Mouse (Mus musculus): ENCODE measurements around the gene Neurl3. TPM values are rescaled to one million over a fixed set of nuclear protein-coding genes. Genes with fewer than 3 reads are reported as not detected.

Gene Neurl3
- polyA plus RNA-seq, 1 experiment from 2014 or later: 2.0 TPM

- peaks cover 17% of the 10 kb centered on the region for H3K27me3 ChIP-seq
- H3K4me3 ChIP-seq: no peak overlapping the region
- H3K9me3 ChIP-seq: no peaks in the 10 kb centered on the region
- H3K9ac ChIP-seq: no peak overlapping the region
- WGBS: 91% methylated on average over 8 of the region's 8 CpGs
- no peaks in the 10 kb centered on the region for H3K36me3 ChIP-seq
- no peak overlapping the region for H3K4me2 ChIP-seq (replicated peaks)
- no peak overlapping the region for H3K27ac ChIP-seq
- no peaks in the 10 kb centered on the region for H3K4me1 ChIP-seq
- no peak for ATAC-seq (ENCODE audit: low FRiP score, low read depth)
Observed at GRCm38 (mm10) chr1:36293470-36293869, 19.0 kb upstream of the Neurl3 start.

DNA sequence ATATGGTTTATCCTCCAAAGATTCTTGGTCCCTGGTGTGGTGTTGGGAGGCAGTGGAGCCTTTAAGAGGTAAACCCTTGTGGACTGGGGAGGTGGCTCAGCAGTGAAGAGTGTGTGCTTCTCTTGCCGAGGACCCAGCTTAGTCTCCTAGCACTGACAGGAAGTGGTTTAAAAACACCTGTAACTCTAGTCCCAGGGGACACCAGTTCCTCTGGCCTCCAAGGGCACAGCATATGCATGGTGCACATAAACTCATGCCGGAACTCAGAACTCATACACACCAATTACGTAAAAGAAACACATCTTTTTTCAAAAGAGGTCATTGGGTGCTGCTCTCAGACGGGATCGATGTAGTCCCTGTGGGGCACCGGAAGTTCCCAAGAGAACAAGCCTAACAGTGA lies 7.4 kb upstream of the Neurl3 start:
- Histone ChIP-seq H3K9ac (no peak overlapping the region), H3K27me3 (no peaks in the 10 kb centered on the region), H3K4me2 (replicated peaks) (no peak overlapping the region), H3K4me3 (no peak overlapping the region), H3K27ac (no peak overlapping the region), H3K4me1 (no peaks in the 10 kb centered on the region), H3K9me3 (no peaks in the 10 kb centered on the region), H3K36me3 (no peaks in the 10 kb centered on the region)
- 88% methylated on average over 6 of the region's 6 CpGs for WGBS
- ATAC-seq (ENCODE audit: low FRiP score, low read depth): no peak

DNA sequence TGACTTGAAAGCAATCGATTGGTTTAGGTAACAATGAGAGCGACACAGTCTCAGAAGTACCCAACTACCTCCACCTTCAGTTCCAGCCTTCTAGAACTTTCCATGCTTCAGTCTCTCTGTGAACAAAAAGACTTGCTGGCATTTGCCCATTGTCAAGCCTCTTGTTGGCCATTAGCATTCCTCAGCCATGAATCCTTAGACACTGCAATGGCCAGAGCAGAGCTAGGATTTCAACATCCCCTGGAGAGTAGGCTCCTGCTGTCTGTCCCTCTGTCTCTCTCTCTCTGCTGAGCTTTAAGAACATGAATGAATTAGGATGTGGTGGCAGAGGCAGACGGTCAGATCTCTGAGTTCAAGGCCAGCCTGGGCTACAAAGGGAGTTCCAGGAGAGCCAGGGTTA lies 6.5 kb upstream of the Neurl3 start:
- H3K4me1 ChIP-seq: no peaks in the 10 kb centered on the region
- H3K36me3 ChIP-seq: no peaks in the 10 kb centered on the region
- no peak overlapping the region for H3K4me3 ChIP-seq
- no peaks in the 10 kb centered on the region for H3K9me3 ChIP-seq
- no peaks in the 10 kb centered on the region for H3K27me3 ChIP-seq
- no peak overlapping the region for H3K27ac ChIP-seq
- WGBS: 82% methylated on average over 3 of the region's 3 CpGs
- ATAC-seq (ENCODE audit: low FRiP score, low read depth): no peak
- no peak overlapping the region for H3K4me2 ChIP-seq (replicated peaks)
- H3K9ac ChIP-seq: no peak overlapping the region

- Histone ChIP-seq H3K9ac (no peak overlapping the region), H3K4me2 (replicated peaks) (no peak overlapping the region), H3K4me1 (no peaks in the 10 kb centered on the region), H3K9me3 (no peaks in the 10 kb centered on the region), H3K36me3 (no peaks in the 10 kb centered on the region), H3K27ac (no peak overlapping the region), H3K4me3 (no peak overlapping the region), H3K27me3 (no peaks in the 10 kb centered on the region)
- ATAC-seq (ENCODE audit: low FRiP score, low read depth): peak; percentile 38; the same call in 1 of the 2 replicates
- WGBS: 22% methylated on average over 3 of the region's 3 CpGs
Observed at GRCm38 (mm10) chr1:36279202-36279601, 4.7 kb upstream of the Neurl3 start.

GRCm38 (mm10) chr1:36277267-36278060 lies 3.0 kb upstream of the Neurl3 start:
- Histone ChIP-seq H3K4me2 (replicated peaks) (no peak overlapping the region), H3K9me3 (no peaks in the 10 kb centered on the region), H3K36me3 (no peaks in the 10 kb centered on the region), H3K9ac (no peak overlapping the region), H3K4me1 (0 out of 2 replicates have a peak, but pooled peaks cover 6% of the 10 kb centered on the region), H3K27me3 (no peaks in the 10 kb centered on the region), H3K27ac (no peak overlapping the region), H3K4me3 (no peak overlapping the region)
- WGBS: 16% methylated on average over 7 of the region's 7 CpGs
- 0 out of 2 replicates have a peak, but pooled peaks have one; percentile 17 for ATAC-seq (ENCODE audit: low FRiP score, low read depth)

- no peak overlapping the region for H3K4me3 ChIP-seq
- H3K27me3 ChIP-seq: peaks cover 6% of the 10 kb centered on the region; the same call in 1 of the 2 replicates
- H3K9ac ChIP-seq: no peak overlapping the region
- no peaks in the 10 kb centered on the region for H3K36me3 ChIP-seq
- WGBS: 76% methylated on average over 13 of the region's 13 CpGs
- ATAC-seq (ENCODE audit: low FRiP score, low read depth): no peak
- H3K4me2 ChIP-seq (replicated peaks): no peak overlapping the region
- no peak overlapping the region for H3K27ac ChIP-seq
- no peaks in the 10 kb centered on the region for H3K9me3 ChIP-seq
- 0 out of 2 replicates have a peak, but pooled peaks cover 6% of the 10 kb centered on the region for H3K4me1 ChIP-seq
Observed at GRCm38 (mm10) chr1:36275635-36276389, 1.3 kb upstream of the Neurl3 start.

DNA sequence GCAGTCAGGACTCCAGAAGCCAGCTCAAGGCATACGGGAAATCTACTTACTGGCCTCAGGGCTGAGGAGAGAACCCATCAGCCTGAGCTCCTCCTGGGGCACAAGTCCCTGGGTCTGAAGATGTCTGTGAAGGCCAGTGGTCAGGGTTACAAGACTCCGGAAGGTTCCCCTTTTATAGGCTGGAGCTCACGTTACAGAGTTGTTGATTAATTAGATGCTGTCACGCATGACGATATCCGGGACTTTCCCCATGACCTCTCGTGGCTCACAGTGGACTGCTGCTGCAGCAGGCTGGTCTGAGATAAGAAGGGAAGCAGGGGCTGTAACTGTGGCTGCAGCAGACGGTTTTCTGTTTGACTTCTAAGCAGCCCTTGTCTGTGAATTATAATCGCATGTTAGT lies 1.2 kb downstream of the Neurl3 start:
- Histone ChIP-seq H3K4me1 (0 out of 2 replicates have a peak, but pooled peaks cover 13% of the 10 kb centered on the region), H3K27ac (no peak overlapping the region), H3K4me3 (no peak overlapping the region), H3K4me2 (replicated peaks) (peak overlapping the region; percentile 12; the same call in 1 of the 2 replicates), H3K27me3 (peaks cover 31% of the 10 kb centered on the region), H3K36me3 (no peaks in the 10 kb centered on the region), H3K9ac (no peak overlapping the region), H3K9me3 (no peaks in the 10 kb centered on the region)
- WGBS: 9% methylated on average over 9 of the region's 9 CpGs
- no peak for ATAC-seq (ENCODE audit: low FRiP score, low read depth)

DNA sequence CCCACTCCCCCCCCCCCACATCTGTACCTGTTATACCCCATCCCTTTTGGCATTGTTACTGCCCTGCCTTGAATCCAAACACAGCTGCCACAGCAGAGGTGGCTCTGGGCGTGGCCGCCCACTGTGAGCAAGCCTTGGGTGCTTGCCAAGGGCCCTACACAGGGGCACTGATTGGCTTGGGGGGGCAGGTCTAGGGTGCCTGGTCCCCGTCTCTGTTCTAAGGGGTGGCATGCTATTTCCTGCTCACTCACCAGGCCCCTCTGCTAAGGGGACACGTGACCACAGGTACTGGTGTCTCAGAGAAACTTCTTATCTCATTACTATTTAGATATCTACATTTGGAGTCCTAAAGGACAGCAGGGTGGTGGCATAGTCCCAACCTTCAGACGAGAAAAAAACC lies 1.9 kb downstream of the Neurl3 start:
- H3K9me3 ChIP-seq: no peaks in the 10 kb centered on the region
- 0 out of 2 replicates have a peak, but pooled peaks cover 13% of the 10 kb centered on the region for H3K4me1 ChIP-seq
- H3K27ac ChIP-seq: no peak overlapping the region
- no peak overlapping the region for H3K4me2 ChIP-seq (replicated peaks)
- H3K4me3 ChIP-seq: no peak overlapping the region
- ATAC-seq (ENCODE audit: low FRiP score, low read depth): no peak
- no peak overlapping the region for H3K9ac ChIP-seq
- H3K27me3 ChIP-seq: peaks cover 37% of the 10 kb centered on the region
- H3K36me3 ChIP-seq: no peaks in the 10 kb centered on the region
- 64% methylated on average over 5 of the region's 5 CpGs for WGBS

- 80% methylated on average over 8 of the region's 8 CpGs for WGBS
- Histone ChIP-seq H3K9me3 (no peaks in the 10 kb centered on the region), H3K4me3 (no peak overlapping the region), H3K9ac (no peak overlapping the region), H3K4me2 (replicated peaks) (no peak overlapping the region), H3K4me1 (0 out of 2 replicates have a peak, but pooled peaks cover 13% of the 10 kb centered on the region), H3K36me3 (no peaks in the 10 kb centered on the region), H3K27ac (no peak overlapping the region), H3K27me3 (peaks cover 39% of the 10 kb centered on the region)
- ATAC-seq (ENCODE audit: low FRiP score, low read depth): no peak
Observed at GRCm38 (mm10) chr1:36271516-36272230, 2.8 kb downstream of the Neurl3 start.

DNA sequence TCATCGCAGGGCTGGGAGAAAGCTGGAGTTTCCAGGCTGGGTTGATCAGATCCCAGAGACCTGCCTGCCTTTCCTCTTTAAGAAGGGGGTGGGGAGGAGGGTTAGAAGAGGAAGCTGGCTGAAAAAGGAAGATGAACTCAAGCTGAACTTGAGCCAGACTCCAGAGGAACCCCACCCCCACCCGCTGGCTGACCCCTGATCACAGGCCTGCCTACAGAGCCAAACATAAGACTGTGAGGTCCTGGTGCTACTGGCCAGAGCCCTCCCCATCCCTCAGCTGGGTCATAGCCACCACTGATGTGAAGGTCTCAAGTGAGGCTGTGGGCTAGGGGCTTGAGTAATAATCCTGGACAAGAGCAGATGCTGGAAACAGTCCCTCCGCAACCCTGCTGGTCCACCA lies 3.8 kb downstream of the Neurl3 start:
- no peaks in the 10 kb centered on the region for H3K36me3 ChIP-seq
- peaks cover 39% of the 10 kb centered on the region for H3K27me3 ChIP-seq
- H3K27ac ChIP-seq: no peak overlapping the region
- no peak for ATAC-seq (ENCODE audit: low FRiP score, low read depth)
- WGBS: 44% methylated on average over 3 of the region's 3 CpGs
- no peak overlapping the region for H3K9ac ChIP-seq
- 0 out of 2 replicates have a peak, but pooled peaks cover 13% of the 10 kb centered on the region for H3K4me1 ChIP-seq
- H3K4me3 ChIP-seq: no peak overlapping the region
- H3K4me2 ChIP-seq (replicated peaks): no peak overlapping the region
- no peaks in the 10 kb centered on the region for H3K9me3 ChIP-seq

GRCm38 (mm10) chr1:36269121-36269795 lies 5.2 kb downstream of the Neurl3 start:
- no peaks in the 10 kb centered on the region for H3K9me3 ChIP-seq
- no peak for ATAC-seq (ENCODE audit: low FRiP score, low read depth)
- H3K27ac ChIP-seq: no peak overlapping the region
- H3K4me2 ChIP-seq (replicated peaks): peak overlapping the region; percentile 55
- H3K9ac ChIP-seq: no peak overlapping the region
- peak overlapping the region; percentile 21 for H3K4me3 ChIP-seq
- H3K4me1 ChIP-seq: 0 out of 2 replicates have a peak, but pooled peaks cover 13% of the 10 kb centered on the region
- 33% methylated on average over 54 of the region's 54 CpGs for WGBS
- H3K27me3 ChIP-seq: peaks cover 39% of the 10 kb centered on the region
- H3K36me3 ChIP-seq: no peaks in the 10 kb centered on the region

Measured in limb, embryonic 13.5 days (tissue).